Mouse (Mus musculus): Measurements from ENCODE around the gene 1700013G24Rik.

1700013G24Rik gene

DNA sequence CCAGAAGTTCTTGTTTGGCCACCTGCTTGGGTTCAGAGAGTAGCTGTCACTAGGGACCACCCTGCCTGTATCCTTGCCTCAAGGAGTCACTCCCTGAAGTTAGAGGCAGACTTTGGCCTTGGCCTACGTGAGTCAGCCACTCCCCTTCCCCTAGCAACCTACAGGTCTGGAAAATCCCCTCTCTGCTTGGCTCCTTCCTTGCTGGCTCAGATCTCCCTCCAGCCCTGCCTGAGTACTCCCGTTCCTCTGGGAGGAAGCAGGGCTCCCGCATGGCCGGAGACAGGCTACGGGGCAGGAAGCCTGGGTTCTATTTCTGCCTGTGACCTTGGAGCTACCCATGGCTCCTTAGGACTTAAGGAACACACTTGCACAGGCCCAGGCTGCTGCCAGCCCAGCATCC, 44.3 kb downstream of the 1700013G24Rik start:
- DNase-seq (ENCODE audit: low read depth), result no peak

DNA sequence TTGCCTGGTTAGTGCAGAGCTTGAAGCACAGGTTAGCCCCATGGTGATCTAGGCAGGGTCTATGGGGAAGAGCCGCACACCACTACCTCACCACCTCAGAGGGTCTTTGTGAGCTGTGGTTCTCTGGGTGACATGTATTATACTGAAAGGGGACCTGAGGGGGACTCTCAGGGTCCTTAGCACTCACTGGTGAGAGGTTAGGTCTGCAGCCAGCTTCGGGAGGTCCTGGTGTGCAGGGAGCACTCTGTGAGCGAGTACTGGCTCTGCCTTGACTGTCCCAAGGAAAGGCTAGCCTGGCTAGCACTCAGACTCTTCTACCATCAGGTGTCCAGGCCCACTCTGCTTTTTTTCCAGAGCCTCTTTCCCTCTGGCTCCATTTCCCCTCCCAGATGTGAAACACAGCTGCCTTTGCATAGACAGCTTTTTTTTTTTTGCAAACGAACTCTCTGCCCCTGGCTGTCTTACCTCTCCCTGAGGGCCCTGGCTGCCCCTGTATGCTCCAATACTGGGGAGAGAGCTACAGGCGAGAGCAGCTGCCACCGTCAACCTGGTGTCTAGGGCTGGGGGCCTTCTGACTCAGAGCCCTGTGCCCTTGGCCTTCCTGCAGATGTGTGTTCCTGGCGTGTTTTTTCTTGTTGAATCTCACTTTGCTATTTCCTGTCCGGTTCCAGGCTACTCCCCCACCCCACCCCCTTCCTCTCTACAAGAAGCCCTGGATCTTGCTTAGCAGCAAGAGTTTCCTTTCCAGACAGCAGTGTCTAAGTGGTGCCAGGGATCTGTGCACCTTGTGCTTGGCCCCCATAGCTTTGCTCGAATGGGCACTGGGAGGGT, 45.0 kb downstream of the 1700013G24Rik start:
- DNase-seq (ENCODE audit: low read depth), result no peak

DNA sequence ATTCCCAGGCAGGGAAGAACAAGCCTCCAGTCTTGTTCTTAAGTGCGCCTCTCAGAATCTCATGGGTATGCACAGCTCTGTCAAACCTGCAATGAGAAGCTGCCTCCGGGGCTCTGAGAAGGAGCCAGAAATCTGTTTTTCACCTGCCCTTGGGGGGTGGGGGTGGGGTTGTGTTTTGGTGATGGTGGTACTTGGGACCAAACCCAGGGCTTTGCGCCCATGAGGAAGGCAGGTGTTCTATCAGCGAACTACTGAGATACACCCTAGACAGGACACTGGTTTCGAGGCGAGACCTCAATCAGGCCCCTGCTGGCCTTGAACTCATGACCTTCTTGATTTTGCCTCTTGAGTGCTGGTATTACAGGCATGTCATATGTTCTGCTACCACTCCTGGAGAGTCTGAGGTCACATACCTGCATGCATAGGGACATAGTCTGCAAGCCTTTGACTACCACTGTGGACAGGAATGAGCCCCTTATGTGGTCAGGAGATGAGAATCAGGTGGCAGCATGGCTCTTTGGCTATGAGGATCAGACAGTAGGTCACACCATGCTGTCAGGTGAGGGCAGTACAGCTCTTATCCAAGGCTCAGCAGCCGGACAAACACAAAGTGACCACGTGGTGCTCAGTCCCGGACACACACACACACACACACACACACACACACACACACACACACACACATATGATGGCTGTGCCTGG, 45.9 kb downstream of the 1700013G24Rik start:
- no peak for DNase-seq (ENCODE audit: low read depth)

- no peak for DNase-seq (ENCODE audit: low read depth)
Measured at GRCm38 (mm10) chr4:137500149-137500548, 47.1 kb downstream of the 1700013G24Rik start.

DNA sequence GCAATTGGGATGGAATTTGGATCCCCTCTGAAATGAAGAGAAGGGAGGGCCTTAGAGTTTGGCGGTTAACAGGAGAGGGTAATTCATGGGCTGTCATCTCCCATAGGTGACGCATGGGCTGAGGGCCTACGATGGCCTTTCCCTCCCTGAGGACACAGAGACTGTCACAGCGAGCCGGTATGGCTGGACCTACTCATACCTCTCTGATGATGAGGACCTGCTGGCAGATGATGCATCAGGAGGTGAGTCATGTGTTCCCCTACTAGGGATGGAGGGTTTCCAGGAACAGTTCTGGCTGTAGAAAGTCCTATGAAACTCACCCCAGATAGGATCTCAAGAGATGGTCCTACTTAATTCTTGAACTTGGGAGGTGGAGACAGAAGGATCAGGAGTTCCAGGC, 47.9 kb downstream of the 1700013G24Rik start:
- DNase-seq (ENCODE audit: low read depth), result no peak

GRCm38 (mm10) chr4:137502183-137502582, 49.1 kb downstream of the 1700013G24Rik start:
- DNase-seq (ENCODE audit: low read depth), result no peak

- no peak for DNase-seq (ENCODE audit: low read depth)
Measured at GRCm38 (mm10) chr4:137502801-137503200, 49.7 kb downstream of the 1700013G24Rik start.

DNA sequence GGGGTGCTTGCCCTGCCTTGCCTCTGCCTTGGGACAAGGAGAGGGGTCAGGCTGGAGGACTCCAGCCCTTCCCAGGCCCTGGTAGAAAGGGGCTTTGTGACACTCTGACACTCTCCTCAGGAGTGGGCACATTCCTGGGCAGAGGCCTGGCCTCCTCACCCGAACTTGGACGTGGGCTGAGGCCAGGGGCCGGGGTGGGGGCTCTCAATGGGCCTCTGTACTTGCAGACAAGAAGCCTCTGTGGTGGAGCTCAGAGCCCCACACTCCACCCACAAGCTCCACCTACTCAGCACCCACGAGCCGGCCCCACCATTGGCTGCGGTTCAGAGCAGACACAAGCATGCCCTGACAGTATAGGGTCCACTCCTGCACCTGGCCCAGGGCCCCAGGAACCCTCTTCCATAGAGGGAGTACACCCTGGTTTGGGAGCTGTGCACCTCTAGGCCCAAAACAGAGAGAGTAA, 50.5 kb downstream of the 1700013G24Rik start:
- DNase-seq (ENCODE audit: low read depth), result no peak

Measured in fibroblast of lung, adult 2 months (primary cell).